Mouse (Mus musculus): ENCODE measurements around the gene Nos3. TPM values are rescaled to one million over a fixed set of nuclear protein-coding genes. Genes with fewer than 3 reads are reported as not detected.

The Nos3 gene
- total RNA-seq (2014; fragmentation: Nextera tagmentation): 0.23 and 0.58 TPM in 2 replicates
- 0.17 and 0.22 TPM in 2 replicates for total RNA-seq (2017)
- polyA plus RNA-seq (2012): 0.07 and 0.09 TPM in 2 replicates

GRCm38 (mm10) chr5:24364508-24364907 is at the start of gene Nos3:
Nos3 (plus strand) TSS chr5:24364810.
- TF ChIP-seq POLR2AphosphoS5 (IDR thresholded peaks at IDR 0.05; ENCODE audit: insufficient replicate concordance, low read depth, low read length) (no peak), GATA1 (IDR thresholded peaks at IDR 0.05; ENCODE audit: borderline replicate concordance, low read length) (no peak), GATA2 (IDR thresholded peaks at IDR 0.05; ENCODE audit: borderline replicate concordance, low read depth, low read length) (no peak), CTCF (IDR thresholded peaks at IDR 0.05; ENCODE audit: low read depth, low read length) (no peak), TAL1 (conservative IDR thresholded peaks at IDR 0.05; ENCODE audit: low read depth, low read length) (no peak)
- DNase-seq (ENCODE audit: low spot score): no peak
- H3K27me3 ChIP-seq (ENCODE audit: insufficient read depth, low read length): peaks cover 72% of the 10 kb centered on the region

DNA sequence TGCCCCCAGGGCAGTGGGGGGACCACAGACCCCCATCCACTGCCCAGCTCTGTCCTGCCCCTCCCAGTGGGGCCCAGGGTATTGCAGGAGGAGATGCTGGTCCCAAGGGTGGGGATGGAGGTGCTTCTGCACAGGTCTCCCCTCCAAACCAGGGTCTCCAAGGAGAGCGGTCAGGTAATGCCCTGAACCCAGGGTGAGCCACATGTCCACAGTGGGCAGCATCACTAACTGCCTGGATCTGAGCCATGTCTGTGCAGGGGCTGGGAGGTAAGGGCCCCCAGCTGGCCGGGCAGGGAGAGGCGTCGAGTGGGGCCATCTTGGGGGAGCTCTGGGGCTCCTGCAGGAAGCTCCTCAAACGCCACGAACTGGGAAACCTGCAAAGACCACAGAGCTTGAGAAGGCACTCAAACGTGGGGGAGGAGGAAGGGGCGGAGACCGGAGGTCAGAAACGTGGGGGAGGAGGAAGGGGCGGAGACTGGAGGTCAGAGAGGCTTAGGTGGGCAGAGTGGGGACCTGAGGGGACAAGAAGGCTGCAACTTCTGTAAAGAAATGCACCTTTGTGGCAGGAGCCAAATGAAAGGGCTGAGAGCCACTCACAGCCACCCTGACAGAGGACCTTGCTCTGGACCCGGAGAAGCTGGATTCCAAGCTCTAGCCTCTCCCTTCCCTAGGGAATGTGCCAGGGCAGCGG is 44.7 kb upstream of the Nos3 start:
- no peaks in the 10 kb centered on the region for H3K9me3 ChIP-seq (replicated peaks)
- H3K4me1 ChIP-seq (ENCODE audit: insufficient read depth, low read depth, low read length): peaks cover 17% of the 10 kb centered on the region
- H3K4me3 ChIP-seq (ENCODE audit: low read depth, low read length): no peak overlapping the region
- H3K36me3 ChIP-seq (replicated peaks): peaks cover 12% of the 10 kb centered on the region
- ATAC-seq (ENCODE audit: extremely low read depth, insufficient number of reproducible peaks, low FRiP score, poor library complexity, severe bottlenecking): no peak
- TF ChIP-seq GATA2 (IDR thresholded peaks at IDR 0.05; ENCODE audit: borderline replicate concordance, low read depth, low read length) (no peak), TAL1 (conservative IDR thresholded peaks at IDR 0.05; ENCODE audit: low read depth, low read length) (no peak), GATA1 (IDR thresholded peaks at IDR 0.05; ENCODE audit: borderline replicate concordance, low read length) (no peak), CTCF (IDR thresholded peaks at IDR 0.05; ENCODE audit: low read depth, low read length) (no peak), POLR2AphosphoS5 (IDR thresholded peaks at IDR 0.05; ENCODE audit: insufficient replicate concordance, low read depth, low read length) (no peak)
- no peak for DNase-seq (ENCODE audit: low spot score)
- H3K27me3 ChIP-seq (ENCODE audit: insufficient read depth, low read length): peaks cover 16% of the 10 kb centered on the region

More at GRCm38 (mm10) chr5:24364508-24364907, at the start of gene Nos3:
- no peaks in the 10 kb centered on the region for H3K36me3 ChIP-seq (replicated peaks)
- peaks cover 7% of the 10 kb centered on the region for H3K4me1 ChIP-seq (ENCODE audit: insufficient read depth, low read depth, low read length)
- H3K9me3 ChIP-seq (replicated peaks): no peaks in the 10 kb centered on the region
- H3K4me3 ChIP-seq (ENCODE audit: low read depth, low read length): no peak within 1 kb of the TSS
- no peak for ATAC-seq (ENCODE audit: extremely low read depth, insufficient number of reproducible peaks, low FRiP score, poor library complexity, severe bottlenecking)

DNA sequence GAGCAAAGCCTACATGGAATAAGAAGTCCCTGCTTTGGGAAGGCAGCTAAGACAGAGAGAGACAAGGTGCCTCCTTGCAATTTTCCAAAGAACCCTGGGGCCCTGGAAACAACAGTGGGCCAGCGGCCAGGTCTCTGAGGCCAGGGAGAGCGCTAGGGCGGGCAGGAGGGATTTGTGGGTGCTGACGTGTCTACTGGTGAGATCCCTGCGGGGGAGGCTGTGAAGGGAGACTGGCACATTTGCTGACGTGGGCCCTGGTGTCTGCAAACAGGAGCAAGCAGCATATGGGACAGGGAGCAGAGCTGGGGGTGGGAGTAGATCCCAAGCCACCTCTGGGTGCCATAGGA is 44.2 kb upstream of the Nos3 start:
- DNase-seq (ENCODE audit: low spot score) (no peak), ATAC-seq (ENCODE audit: extremely low read depth, insufficient number of reproducible peaks, low FRiP score, poor library complexity, severe bottlenecking) (no peak)
- Histone ChIP-seq H3K36me3 (replicated peaks) (peaks cover 17% of the 10 kb centered on the region), H3K4me3 (ENCODE audit: low read depth, low read length) (no peak overlapping the region), H3K27me3 (ENCODE audit: insufficient read depth, low read length) (peaks cover 16% of the 10 kb centered on the region), H3K4me1 (ENCODE audit: insufficient read depth, low read depth, low read length) (peaks cover 17% of the 10 kb centered on the region), H3K9me3 (replicated peaks) (no peaks in the 10 kb centered on the region)
- TF ChIP-seq CTCF (IDR thresholded peaks at IDR 0.05; ENCODE audit: low read depth, low read length) (no peak), TAL1 (conservative IDR thresholded peaks at IDR 0.05; ENCODE audit: low read depth, low read length) (no peak), GATA1 (IDR thresholded peaks at IDR 0.05; ENCODE audit: borderline replicate concordance, low read length) (no peak), POLR2AphosphoS5 (IDR thresholded peaks at IDR 0.05; ENCODE audit: insufficient replicate concordance, low read depth, low read length) (no peak), GATA2 (IDR thresholded peaks at IDR 0.05; ENCODE audit: borderline replicate concordance, low read depth, low read length) (no peak)

- no peak for ATAC-seq (ENCODE audit: extremely low read depth, insufficient number of reproducible peaks, low FRiP score, poor library complexity, severe bottlenecking)
- TF ChIP-seq TAL1 (conservative IDR thresholded peaks at IDR 0.05; ENCODE audit: low read depth, low read length): no peak
- TF ChIP-seq GATA2 (IDR thresholded peaks at IDR 0.05; ENCODE audit: borderline replicate concordance, low read depth, low read length): no peak
- TF ChIP-seq POLR2AphosphoS5 (IDR thresholded peaks at IDR 0.05; ENCODE audit: insufficient replicate concordance, low read depth, low read length): no peak
- TF ChIP-seq CTCF (IDR thresholded peaks at IDR 0.05; ENCODE audit: low read depth, low read length): no peak
- no peak for TF ChIP-seq GATA1 (IDR thresholded peaks at IDR 0.05; ENCODE audit: borderline replicate concordance, low read length)
- H3K27me3 ChIP-seq (ENCODE audit: insufficient read depth, low read length): peaks cover 16% of the 10 kb centered on the region
- H3K36me3 ChIP-seq (replicated peaks): peaks cover 22% of the 10 kb centered on the region
- H3K4me3 ChIP-seq (ENCODE audit: low read depth, low read length): no peak overlapping the region
- peaks cover 17% of the 10 kb centered on the region for H3K4me1 ChIP-seq (ENCODE audit: insufficient read depth, low read depth, low read length)
- DNase-seq (ENCODE audit: low spot score): no peak
- no peaks in the 10 kb centered on the region for H3K9me3 ChIP-seq (replicated peaks)
Measured at GRCm38 (mm10) chr5:24320894-24321293, 43.7 kb upstream of the Nos3 start.

DNA sequence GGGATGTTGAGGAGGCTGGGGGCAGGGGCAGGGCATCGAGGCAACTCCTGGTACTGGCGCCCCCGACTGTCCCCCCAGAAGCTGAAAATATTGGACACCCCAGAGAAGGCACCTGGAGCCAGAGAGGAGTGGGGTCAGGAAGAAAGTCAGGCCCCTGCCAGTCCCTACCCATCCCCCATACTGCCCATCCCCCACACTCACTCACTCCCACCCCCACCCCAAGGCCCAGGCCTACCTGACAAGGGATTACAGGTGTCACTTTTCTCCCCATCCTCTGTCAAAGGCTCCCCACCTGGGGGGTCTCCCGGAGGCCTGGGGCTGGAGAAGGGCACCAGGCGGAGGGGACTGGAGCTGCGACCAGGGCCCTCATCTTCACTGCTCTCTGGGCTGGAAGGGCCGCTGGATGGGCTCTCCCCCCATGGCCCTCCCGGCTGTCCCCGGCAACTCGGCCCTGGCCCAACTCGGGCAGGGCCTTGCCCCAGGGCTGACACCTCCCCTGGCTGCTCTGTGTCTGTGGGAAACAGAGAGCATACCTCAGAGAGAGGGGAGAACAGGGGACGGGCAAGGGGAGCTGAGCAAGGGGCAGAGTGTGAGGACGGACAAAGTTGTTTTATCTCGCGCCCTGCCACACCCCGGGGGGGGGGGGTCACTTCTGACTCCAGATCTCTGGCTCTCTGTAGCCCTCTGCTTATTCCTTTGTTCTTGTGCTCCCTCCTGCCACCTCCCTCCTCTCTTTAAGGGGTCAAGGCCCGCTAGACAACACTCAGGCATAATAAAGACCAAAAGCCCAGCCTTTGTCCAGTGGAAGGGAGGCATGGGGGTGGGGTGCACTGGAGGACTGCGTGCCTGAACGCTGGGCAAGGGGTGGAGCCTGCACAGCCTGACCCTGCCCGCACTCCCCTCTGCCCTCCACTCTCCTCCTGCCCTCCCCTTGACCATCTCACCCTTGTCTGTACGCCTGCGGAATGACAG is 42.6 kb upstream of the Nos3 start:
- peaks cover 27% of the 10 kb centered on the region for H3K36me3 ChIP-seq (replicated peaks)
- peaks cover 16% of the 10 kb centered on the region for H3K27me3 ChIP-seq (ENCODE audit: insufficient read depth, low read length)
- ATAC-seq (ENCODE audit: extremely low read depth, insufficient number of reproducible peaks, low FRiP score, poor library complexity, severe bottlenecking) (no peak), DNase-seq (ENCODE audit: low spot score) (no peak)
- no peaks in the 10 kb centered on the region for H3K9me3 ChIP-seq (replicated peaks)
- TF ChIP-seq CTCF (IDR thresholded peaks at IDR 0.05; ENCODE audit: low read depth, low read length): no peak
- peaks cover 17% of the 10 kb centered on the region for H3K4me1 ChIP-seq (ENCODE audit: insufficient read depth, low read depth, low read length)
- H3K4me3 ChIP-seq (ENCODE audit: low read depth, low read length): no peak overlapping the region

DNA sequence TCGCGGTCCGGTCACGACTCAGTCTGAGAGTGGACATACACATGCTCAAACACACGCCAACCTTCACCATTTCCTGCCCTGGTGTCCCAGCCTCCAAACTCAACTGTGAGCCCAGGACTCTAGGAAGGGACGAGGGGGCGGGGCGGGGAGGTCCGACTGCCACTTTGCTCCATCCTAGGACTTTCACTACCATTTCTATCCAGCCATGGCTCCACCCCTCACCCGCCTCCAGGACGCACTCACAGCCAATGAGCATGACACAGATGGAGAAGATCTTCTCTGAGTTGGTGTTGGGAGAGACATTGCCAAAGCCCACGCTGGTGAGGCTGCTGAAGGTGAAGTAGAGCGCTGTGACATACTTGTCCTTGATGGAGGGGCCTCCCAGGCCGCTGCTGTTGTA is 39.4 kb upstream of the Nos3 start:
- Histone ChIP-seq H3K9me3 (replicated peaks) (no peaks in the 10 kb centered on the region), H3K27me3 (ENCODE audit: insufficient read depth, low read length) (peaks cover 23% of the 10 kb centered on the region; the same call in 1 of the 2 replicates), H3K4me3 (ENCODE audit: low read depth, low read length) (no peak overlapping the region), H3K4me1 (ENCODE audit: insufficient read depth, low read depth, low read length) (peaks cover 21% of the 10 kb centered on the region), H3K36me3 (replicated peaks) (peaks cover 27% of the 10 kb centered on the region)
- no peak for ATAC-seq (ENCODE audit: extremely low read depth, insufficient number of reproducible peaks, low FRiP score, poor library complexity, severe bottlenecking)
- TF ChIP-seq TAL1 (conservative IDR thresholded peaks at IDR 0.05; ENCODE audit: low read depth, low read length) (no peak), POLR2AphosphoS5 (IDR thresholded peaks at IDR 0.05; ENCODE audit: insufficient replicate concordance, low read depth, low read length) (no peak)
- DNase-seq (ENCODE audit: low spot score): no peak
